Mouse (Mus musculus) CH12.LX (cell line): ENCODE measurements at regions not wholly inside any gene's neighbourhood (a gene's known extent, or its start where the extent isn't known, plus 50 kb on each side); places are given as distances from the start of the nearest gene placed in this dataset.

ENCODE experiments used
- DNase-seq: peaks from one replicate; pipeline ENCODE4 v3.0.0-alpha.2; 2013; ENCODE audit errors: extremely low read depth
- H3K27ac ChIP-seq: 2 replicates; pipeline ENCODE4 v1.5.1; 2012; ENCODE audit warnings: low read depth, mild to moderate bottlenecking, control low read depth, moderate library complexity; ENCODE audit not compliant: insufficient read depth
- H3K27me3 ChIP-seq: replicated peaks from 2 replicates; pipeline ENCODE3; 2012; ENCODE audit warnings: inconsistent platforms
- H3K36me3 ChIP-seq, 2 experiments: replicated peaks in 1 of 2; 2 replicates each; pipeline versions ENCODE3 to v1.6.1; 2012; ENCODE audit warnings: inconsistent platforms in 1 of 2, low read length in 1 of 2, mild to moderate bottlenecking in 1 of 2, mixed read lengths in 1 of 2, moderate library complexity in 1 of 2; ENCODE audit not compliant: control insufficient read depth in 1 of 2, insufficient read depth in 1 of 2
- H3K4me1 ChIP-seq, 2 experiments: 2 replicates each; pipeline ENCODE4 v1.6.1; 2012; ENCODE audit warnings: inconsistent platforms in 1 of 2, moderate library complexity in 1 of 2; ENCODE audit not compliant: insufficient read depth in 2 of 2, control insufficient read depth in 1 of 2
- H3K4me2 ChIP-seq: 2 replicates; pipeline ENCODE4 v1.6.1; 2012; ENCODE audit warnings: low read depth, mild to moderate bottlenecking, control low read depth; ENCODE audit not compliant: poor library complexity, insufficient read depth, severe bottlenecking
- H3K4me3 ChIP-seq, 3 experiments: fragments of 150-350 bp in 1 of 3; sonication (generic) in 1 of 3; replicated peaks in 1 of 3; 2 replicates each; pipeline versions ENCODE3 to v1.5.1; 2011 to 2012; ENCODE audit warnings: low read depth in 2 of 3, low read length in 2 of 3, mild to moderate bottlenecking in 2 of 3, moderate library complexity in 2 of 3, control low read depth in 1 of 3, improper control_type of control experiment in 1 of 3, inconsistent platforms in 1 of 3, mixed read lengths in 1 of 3; ENCODE audit not compliant: poor library complexity in 1 of 3
- H3K79me2 ChIP-seq: replicated peaks from 2 replicates; pipeline ENCODE4 v1.6.1; 2012; ENCODE audit warnings: mild to moderate bottlenecking, moderate library complexity; ENCODE audit not compliant: control insufficient read depth, poor library complexity, insufficient read depth, severe bottlenecking; ENCODE audit errors: extremely low read depth
- H3K9ac ChIP-seq: 2 replicates; pipeline ENCODE4 v1.6.1; 2012; ENCODE audit warnings: low read depth, mild to moderate bottlenecking, control low read depth, moderate library complexity; ENCODE audit not compliant: insufficient read depth
- H3K9me3 ChIP-seq: replicated peaks from 2 replicates; pipeline ENCODE3; 2012; ENCODE audit warnings: low read length, inconsistent platforms, mixed read lengths
- BHLHE40 ChIP-seq: IDR thresholded peaks from 2 replicates; pipeline ENCODE4 v1.6.1; 2011; ENCODE audit warnings: mild to moderate bottlenecking, low read depth, low read length, improper control_type of control experiment
- CHD2 ChIP-seq: IDR thresholded peaks from 2 replicates; pipeline ENCODE4 v1.6.1; 2011; ENCODE audit warnings: low read length, improper control_type of control experiment
- E2F4 ChIP-seq: IDR thresholded peaks from 2 replicates; pipeline ENCODE4 v1.6.1; 2011; ENCODE audit warnings: low read depth, low read length, improper control_type of control experiment; ENCODE audit not compliant: insufficient replicate concordance
- JUN ChIP-seq: IDR thresholded peaks from 2 replicates; pipeline ENCODE4 v1.6.1; 2011; ENCODE audit warnings: low read depth, mild to moderate bottlenecking, low read length, improper control_type of control experiment, moderate library complexity; ENCODE audit not compliant: insufficient read depth
- NELFE ChIP-seq: IDR thresholded peaks from 2 replicates; pipeline ENCODE4 v1.6.1; 2011; ENCODE audit warnings: low read depth, low read length, improper control_type of control experiment
- POLR2A ChIP-seq: IDR thresholded peaks from 2 replicates; pipeline ENCODE4 v1.6.1; 2011; ENCODE audit warnings: low read depth, mild to moderate bottlenecking, improper control_type of control experiment, low read length
- RAD21 ChIP-seq: IDR thresholded peaks from 2 replicates; pipeline ENCODE4 v1.6.1; 2011; ENCODE audit warnings: low read depth, mild to moderate bottlenecking, low read length, improper control_type of control experiment, moderate library complexity
- RCOR1 ChIP-seq: conservative IDR thresholded peaks from 2 replicates; pipeline ENCODE4 v1.6.1; 2012; ENCODE audit warnings: low read depth, mild to moderate bottlenecking, inconsistent platforms, low read length, improper control_type of control experiment
- TCF12 ChIP-seq: IDR thresholded peaks from 2 replicates; pipeline ENCODE4 v1.6.1; 2014; ENCODE audit warnings: low read depth, mild to moderate bottlenecking, inconsistent platforms, low read length, improper control_type of control experiment
- UBTF ChIP-seq: IDR thresholded peaks from 2 replicates; pipeline ENCODE4 v1.6.1; 2012; ENCODE audit warnings: low read depth, mild to moderate bottlenecking, inconsistent platforms, low read length, improper control_type of control experiment, moderate library complexity
- ZC3H11A ChIP-seq: IDR thresholded peaks from 2 replicates; pipeline ENCODE4 v1.6.1; 2012; ENCODE audit warnings: low read depth, mild to moderate bottlenecking, inconsistent platforms, low read length, improper control_type of control experiment
- ZKSCAN1 ChIP-seq: IDR thresholded peaks from 2 replicates; pipeline ENCODE4 v1.6.1; 2012; ENCODE audit warnings: low read depth, inconsistent platforms, low read length, improper control_type of control experiment, borderline replicate concordance
- ZMIZ1 ChIP-seq: IDR thresholded peaks from 2 replicates; pipeline ENCODE4 v1.6.1; 2012; ENCODE audit warnings: low read depth, mild to moderate bottlenecking, inconsistent platforms, low read length, improper control_type of control experiment
- dilution Hi-C: fragments of 300-500 bp; cut with MboI; formaldehyde crosslinking; loops from 2 replicates; pipeline ENCODE4 v1.14.3; 2020; ENCODE audit warnings: low sequenced_read_pairs; ENCODE audit not compliant: extremely low pct_unique_long_range_greater_than_20kb, extremely low pct_ligation_motif_present
- in situ Hi-C: fragments of 300-500 bp; cut with MboI; formaldehyde crosslinking; loops from 3 replicates; pipeline ENCODE4 v1.14.3; 2019; ENCODE audit warnings: low sequenced_read_pairs, low pct_ligation_motif_present, low pct_unique_long_range_greater_than_20kb, mixed read lengths

GRCm38 (mm10) chr13:52344853-52345252 is 186.2 kb downstream of the Diras2 start:
- Histone ChIP-seq H3K79me2 (no peaks in the 10 kb centered on the region), H3K9me3 (no peaks in the 10 kb centered on the region), H3K9ac (no peak overlapping the region), H3K4me3 (no peak overlapping the region), H3K4me2 (no peak overlapping the region), H3K4me1 (peaks cover 0 to 3% of the 10 kb centered on the region in 2 experiments; a peak in 2 of 4 replicates), H3K36me3 (no peaks in the 10 kb centered on the region), H3K27ac (no peak overlapping the region), H3K27me3 (no peaks in the 10 kb centered on the region)
- dilution Hi-C loops, result no loop called here
- TF ChIP-seq CHD2, result no peak
- in situ Hi-C loops, result no loop called here
- no peak for DNase-seq

DNA sequence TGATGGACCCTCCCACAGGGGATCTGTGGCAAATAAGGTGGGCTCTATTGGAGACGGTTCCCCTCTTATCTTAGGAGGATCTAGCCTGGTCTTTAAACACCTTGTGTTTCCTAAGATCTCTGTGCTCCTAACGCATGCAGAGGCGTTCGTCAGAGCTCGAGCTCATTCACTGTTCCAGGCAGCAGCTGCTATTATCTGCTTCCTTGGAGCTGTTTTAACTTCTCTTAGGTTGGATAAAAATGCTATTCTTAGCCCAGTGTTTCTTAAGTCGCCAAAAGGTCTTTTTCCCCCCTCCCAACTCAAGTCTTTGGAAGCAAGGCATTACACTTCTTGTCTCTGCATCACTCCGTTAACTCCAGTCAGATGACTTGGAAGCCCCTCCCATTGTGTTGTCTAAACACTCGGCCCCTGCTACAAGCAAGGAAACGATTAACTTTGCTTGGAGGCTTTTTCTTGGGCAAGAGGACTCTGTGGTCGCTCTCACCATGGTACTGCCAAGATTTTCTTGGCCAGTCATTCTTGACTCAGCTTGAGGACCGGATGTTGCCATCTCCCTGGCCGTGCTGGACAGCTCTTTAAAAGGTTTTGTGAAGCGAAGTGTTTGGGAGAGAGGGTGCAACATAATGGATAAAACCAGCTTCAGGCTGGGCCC is 185.6 kb downstream of the Diras2 start:
- Histone ChIP-seq H3K4me1 (peaks cover 0 to 3% of the 10 kb centered on the region in 2 experiments; a peak in 2 of 4 replicates), H3K79me2 (no peaks in the 10 kb centered on the region), H3K4me3 (no peak overlapping the region), H3K9ac (no peak overlapping the region), H3K36me3 (no peaks in the 10 kb centered on the region), H3K27me3 (no peaks in the 10 kb centered on the region), H3K4me2 (no peak overlapping the region), H3K27ac (no peak overlapping the region), H3K9me3 (no peaks in the 10 kb centered on the region)
- dilution Hi-C loops (no loop called here), in situ Hi-C loops (no loop called here)
- TF ChIP-seq JUN (no peak), ZC3H11A (no peak), ZKSCAN1 (no peak), UBTF (no peak), E2F4 (no peak), NELFE (no peak)
- no peak for DNase-seq

DNA sequence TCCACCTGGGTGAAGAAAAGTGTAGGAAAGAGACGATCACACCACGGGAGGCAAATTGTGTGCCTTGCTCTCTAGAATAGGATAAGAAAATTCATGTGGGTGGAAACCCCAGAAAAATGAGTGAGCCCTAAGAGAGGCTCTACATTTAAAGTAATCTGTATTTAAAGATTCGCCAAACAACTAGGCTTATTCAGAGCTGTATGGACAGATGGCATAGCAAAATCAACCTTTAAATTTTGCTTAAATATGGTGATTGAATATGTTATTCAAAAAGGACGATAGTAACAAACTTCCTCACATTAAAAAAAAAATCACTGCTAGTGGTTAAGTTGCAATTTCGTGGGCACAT is 185.1 kb downstream of the Diras2 start:
- Histone ChIP-seq H3K79me2 (no peaks in the 10 kb centered on the region), H3K36me3 (no peaks in the 10 kb centered on the region), H3K27me3 (no peaks in the 10 kb centered on the region), H3K9ac (no peak overlapping the region), H3K9me3 (no peaks in the 10 kb centered on the region), H3K27ac (no peak overlapping the region), H3K4me2 (no peak overlapping the region), H3K4me1 (peaks cover 0 to 3% of the 10 kb centered on the region in 2 experiments; a peak in 2 of 4 replicates), H3K4me3 (no peak overlapping the region)
- TF ChIP-seq RCOR1 (no peak), ZMIZ1 (no peak), POLR2A (no peak), RAD21 (no peak), TCF12 (no peak), BHLHE40 (no peak)
- dilution Hi-C loops, result no loop called here
- no peak for DNase-seq
- in situ Hi-C loops, result no loop called here
